7 mouse cellular contexts compared by ENCODE assay signal in genomic region chr7:141228279-141229067, GRCm38 (mm10). TPM values are rescaled to one million over a fixed set of nuclear protein-coding genes. Genes with fewer than 3 reads are reported as not detected.
DNase-seq lines count a peak whose midpoint lies in the region; ATAC-seq lines count a peak whose summit lies in the region.

Phrf1 (plus strand) TSS chr7:141228784.

- peak within 1 kb of the TSS; percentile 71 for H3K4me2 ChIP-seq in midbrain, embryonic 13.5 days (replicated peaks)

- no peaks in the 10 kb centered on the region for H3K27me3 ChIP-seq in embryonic facial prominence, embryonic 10.5 days (replicated peaks; ENCODE audit: low read depth, poor library complexity, severe bottlenecking)
- no peaks in the 10 kb centered on the region for H3K27me3 ChIP-seq in limb, embryonic 10.5 days (ENCODE audit: low read depth, poor library complexity, severe bottlenecking)
- no peaks in the 10 kb centered on the region for H3K27me3 ChIP-seq in midbrain, embryonic 13.5 days

- peak within 1 kb of the TSS; percentile 96 for H3K9ac ChIP-seq in midbrain, embryonic 13.5 days (replicated peaks)

- H3K36me3 ChIP-seq in embryonic facial prominence, embryonic 10.5 days (replicated peaks) = peaks cover 33% of the 10 kb centered on the region
- H3K36me3 ChIP-seq in limb, embryonic 10.5 days = peaks cover 31% of the 10 kb centered on the region
- H3K36me3 ChIP-seq in midbrain, embryonic 13.5 days = peaks cover 29% of the 10 kb centered on the region

- WGBS in embryonic facial prominence, embryonic 10.5 days = under 1% methylated on average over 76 of the region's 76 CpGs
- WGBS in limb, embryonic 10.5 days = under 1% methylated on average over 76 of the region's 76 CpGs
- under 1% methylated on average over 68 of the region's 76 CpGs for WGBS in midbrain, embryonic 13.5 days

- DNase-seq in adrenal gland, postnatal 10 days = peak; percentile 97
- DNase-seq in embryonic facial prominence, embryonic 10.5 days (ENCODE audit: low spot score) = peak; percentile 93
- DNase-seq in kidney, adult 11 months = peak; percentile 85
- DNase-seq in limb, embryonic 10.5 days (ENCODE audit: low spot score) = peak; percentile 98
- peak; percentile 91 for DNase-seq in spleen, adult 12 weeks (ENCODE audit: low spot score)

- peaks cover 25% of the 10 kb centered on the region for H3K4me1 ChIP-seq in embryonic facial prominence, embryonic 10.5 days
- H3K4me1 ChIP-seq in limb, embryonic 10.5 days = peaks cover 20% of the 10 kb centered on the region
- H3K4me1 ChIP-seq in midbrain, embryonic 13.5 days (replicated peaks) = peaks cover 24% of the 10 kb centered on the region

- H3K9me3 ChIP-seq in embryonic facial prominence, embryonic 10.5 days = no peaks in the 10 kb centered on the region
- no peaks in the 10 kb centered on the region for H3K9me3 ChIP-seq in limb, embryonic 10.5 days (replicated peaks)
- H3K9me3 ChIP-seq in midbrain, embryonic 13.5 days = 0 out of 2 replicates have a peak, but pooled peaks cover 2% of the 10 kb centered on the region

- peak; percentile 93 for ATAC-seq in granulocyte monocyte progenitor cell, adult 5-6 weeks (replicated peaks; ENCODE audit: poor library complexity, severe bottlenecking)
- peak; percentile 93 for ATAC-seq in midbrain, embryonic 13.5 days

- H3K27ac ChIP-seq in embryonic facial prominence, embryonic 10.5 days (replicated peaks) = peak within 1 kb of the TSS; percentile 98
- peak within 1 kb of the TSS; percentile 98 for H3K27ac ChIP-seq in limb, embryonic 10.5 days
- H3K27ac ChIP-seq in midbrain, embryonic 13.5 days = peak within 1 kb of the TSS; percentile 89

- H3K4me3 ChIP-seq in embryonic facial prominence, embryonic 10.5 days = peak within 1 kb of the TSS; percentile 100
- H3K4me3 ChIP-seq in limb, embryonic 10.5 days = peak within 1 kb of the TSS; percentile 99
- peak within 1 kb of the TSS; percentile 99 for H3K4me3 ChIP-seq in midbrain, embryonic 13.5 days (replicated peaks)

RNA-seq across cellular contexts. Expression of gene Phrf1, which starts in this region (rescaled TPM):
- total RNA-seq in adrenal gland, postnatal 10 days (2021) = 10 to 100 TPM; 69.9 to 75.3 TPM
- 114 and 124 TPM in 2 replicates for polyA plus RNA-seq in embryonic facial prominence, embryonic 10.5 days (2016; fragmentation: Nextera tagmentation; extraction: Ambion mirVana)
- 70.9 and 75.4 TPM in 2 replicates for total RNA-seq in granulocyte monocyte progenitor cell, adult 5-6 weeks (2014; fragmentation: Nextera tagmentation)
- 51.7 and 57.7 TPM in 2 replicates for total RNA-seq in granulocyte monocyte progenitor cell, adult 5-6 weeks (2017)
- polyA plus RNA-seq in limb, embryonic 10.5 days (2016; fragmentation: Nextera tagmentation; extraction: Ambion mirVana) = 121 and 131 TPM in 2 replicates
- 86.9 and 95.0 TPM in 2 replicates for polyA plus RNA-seq in midbrain, embryonic 13.5 days (2015; fragmentation: Nextera tagmentation; extraction: Ambion mirVana)

Comparison
In these comparisons a context has a peak if more than half of its experiments do, and no peak if none do; other contexts are left out.
1. Peak in every context shown above with its lines: DNase-seq, ATAC-seq, H3K4me3 ChIP-seq and H3K27ac ChIP-seq.